Mouse (Mus musculus) neural tube, embryonic 14.5 days (tissue): ENCODE data around the gene Hist1h4f. TPM values are rescaled to one million over a fixed set of nuclear protein-coding genes. Genes with fewer than 3 reads are reported as not detected.
"Not testable (repeated sequence)": the region's sequence is repeated elsewhere in the genome, so short reads cannot be mapped to it uniquely, and the experiment has no call there.

Experiments
- ATAC-seq: fragments of 200-750 bp; cut with Nextera tagmentation; 2 replicates; pipeline ENCODE4 v1.8.0; 2017; ENCODE audit warnings: low read depth, mild to moderate bottlenecking, moderate TSS enrichment, moderate library complexity
- H3K27ac ChIP-seq: fragments of 300-500 bp; sonication (generic); 2 replicates; pipeline ENCODE4 v1.5.1; 2014; ENCODE audit warnings: low read depth, mild to moderate bottlenecking, control low read depth, low read length, moderate library complexity, mixed read lengths
- H3K27me3 ChIP-seq: fragments of 300-500 bp; sonication (generic); 2 replicates; pipeline ENCODE4 v1.6.1; 2014; ENCODE audit warnings: low read length; ENCODE audit not compliant: control insufficient read depth, insufficient read depth
- H3K36me3 ChIP-seq: fragments of 300-500 bp; sonication (generic); 2 replicates; pipeline ENCODE4 v1.6.1; 2014; ENCODE audit warnings: low read length, mixed read lengths; ENCODE audit not compliant: control insufficient read depth, insufficient read depth
- H3K4me1 ChIP-seq: fragments of 300-500 bp; sonication (generic); 2 replicates; pipeline ENCODE4 v1.6.1; 2014; ENCODE audit warnings: low read length; ENCODE audit not compliant: control insufficient read depth, insufficient read depth
- H3K4me2 ChIP-seq: fragments of 300-500 bp; sonication (generic); 2 replicates; pipeline ENCODE4 v1.6.1; 2014; ENCODE audit warnings: mild to moderate bottlenecking, low read depth, low read length, control low read depth
- H3K4me3 ChIP-seq: fragments of 300-500 bp; sonication (generic); 2 replicates; pipeline ENCODE4 v1.5.1; 2014; ENCODE audit warnings: low read depth, low read length, control low read depth, mixed read lengths
- H3K9ac ChIP-seq: fragments of 300-500 bp; sonication (generic); replicated peaks from 2 replicates; pipeline ENCODE4 v1.6.1; 2014; ENCODE audit warnings: low read depth, mild to moderate bottlenecking, control low read depth, low read length, mixed read lengths
- H3K9me3 ChIP-seq: fragments of 300-500 bp; sonication (generic); 2 replicates; pipeline ENCODE4 v1.6.1; 2016; ENCODE audit warnings: low read length; ENCODE audit not compliant: control insufficient read depth
- WGBS: fragments of 180-500 bp; shearing (Covaris S2); extraction: QIAGEN DNeasy Blood & Tissue Kit; methylation state at CpG from one replicate; pipeline ENCODE4 v1.1.7; 2014; 5-methylcytosine and 5-hydroxymethylcytosine counted together
- polyA plus RNA-seq: library from polyadenylated mRNA; unstranded; fragments of >200 nt; fragmentation: Nextera tagmentation; extraction: Ambion mirVana; gene quantifications from 2 replicates; pipeline ENCODE4 v1.2.1, GENCODE M21; 2014

The Hist1h4f gene
- polyA plus RNA-seq, 1 experiment from 2014 or later = not detected

DNA sequence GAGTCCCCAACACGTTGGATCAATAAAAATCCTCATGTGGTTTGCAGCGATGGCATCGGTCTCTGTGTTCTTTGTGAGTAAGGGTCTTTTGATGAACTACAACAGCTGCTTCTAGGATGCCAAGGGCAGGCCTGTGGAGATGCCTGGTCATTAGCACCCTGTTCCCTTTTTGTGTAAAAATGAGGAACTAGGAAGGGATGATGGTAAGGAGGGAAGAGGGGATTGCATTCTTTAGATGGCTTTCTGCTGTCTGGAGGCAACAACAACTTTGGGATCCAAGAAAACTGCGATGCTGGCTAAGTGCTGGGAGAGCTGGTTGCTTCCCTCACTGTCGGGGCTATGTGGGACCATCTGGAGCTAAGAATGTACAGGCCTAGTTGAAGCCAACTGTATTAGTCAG lies 13.2 kb downstream of the Hist1h4f start:
- no peak overlapping the region for H3K4me3 ChIP-seq
- H3K9me3 ChIP-seq = no peaks in the 10 kb centered on the region
- 72% methylated on average over 5 of the region's 5 CpGs for whole genome bisulfite sequencing
- H3K9ac ChIP-seq = no peak overlapping the region
- H3K27ac ChIP-seq = no peak overlapping the region
- no peak for ATAC-seq
- H3K36me3 ChIP-seq = no peaks in the 10 kb centered on the region
- peaks cover 12% of the 10 kb centered on the region for H3K4me1 ChIP-seq
- H3K27me3 ChIP-seq = no peaks in the 10 kb centered on the region
- H3K4me2 ChIP-seq = no peak overlapping the region

DNA sequence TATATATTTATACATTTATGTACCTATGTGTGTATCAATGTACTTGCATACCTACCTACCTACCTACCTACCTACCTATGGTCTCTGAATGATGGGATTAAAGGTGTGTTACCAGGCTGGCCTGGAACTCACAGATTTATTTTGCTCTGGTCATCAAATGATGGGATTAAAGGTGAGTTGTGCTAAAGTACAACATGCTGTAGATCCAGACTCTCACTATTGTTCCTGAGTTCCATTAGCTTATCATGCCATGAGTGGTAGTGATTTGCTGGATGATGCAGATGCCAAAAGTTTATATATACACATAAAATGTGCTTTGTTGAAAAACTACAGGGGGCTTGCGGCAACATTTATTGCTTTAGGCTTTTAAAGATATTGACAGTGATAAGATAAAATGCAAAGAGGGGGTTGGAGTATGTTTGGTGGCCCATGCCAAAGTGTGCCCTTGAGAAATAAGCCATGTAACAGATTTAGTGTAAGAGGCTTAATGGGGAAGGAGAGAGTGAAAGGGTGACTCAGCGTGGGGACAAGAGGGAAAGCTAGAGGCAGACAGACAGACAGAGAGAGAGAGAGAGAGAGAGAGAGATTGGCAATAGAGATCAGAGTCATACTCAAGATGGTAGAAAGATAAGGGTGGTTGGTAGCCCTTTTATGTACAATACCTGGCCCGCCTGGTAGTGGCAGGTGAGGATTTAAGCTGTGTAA lies 14.3 kb downstream of the Hist1h4f start:
- H3K27me3 ChIP-seq = no peaks in the 10 kb centered on the region
- 84% methylated on average over 3 of the region's 3 CpGs for WGBS
- no peaks in the 10 kb centered on the region for H3K36me3 ChIP-seq
- ATAC-seq = no peak
- no peaks in the 10 kb centered on the region for H3K9me3 ChIP-seq
- H3K4me2 ChIP-seq = no peak overlapping the region
- H3K9ac ChIP-seq = no peak overlapping the region
- no peak overlapping the region for H3K27ac ChIP-seq
- no peak overlapping the region for H3K4me3 ChIP-seq
- peaks cover 23% of the 10 kb centered on the region for H3K4me1 ChIP-seq

DNA sequence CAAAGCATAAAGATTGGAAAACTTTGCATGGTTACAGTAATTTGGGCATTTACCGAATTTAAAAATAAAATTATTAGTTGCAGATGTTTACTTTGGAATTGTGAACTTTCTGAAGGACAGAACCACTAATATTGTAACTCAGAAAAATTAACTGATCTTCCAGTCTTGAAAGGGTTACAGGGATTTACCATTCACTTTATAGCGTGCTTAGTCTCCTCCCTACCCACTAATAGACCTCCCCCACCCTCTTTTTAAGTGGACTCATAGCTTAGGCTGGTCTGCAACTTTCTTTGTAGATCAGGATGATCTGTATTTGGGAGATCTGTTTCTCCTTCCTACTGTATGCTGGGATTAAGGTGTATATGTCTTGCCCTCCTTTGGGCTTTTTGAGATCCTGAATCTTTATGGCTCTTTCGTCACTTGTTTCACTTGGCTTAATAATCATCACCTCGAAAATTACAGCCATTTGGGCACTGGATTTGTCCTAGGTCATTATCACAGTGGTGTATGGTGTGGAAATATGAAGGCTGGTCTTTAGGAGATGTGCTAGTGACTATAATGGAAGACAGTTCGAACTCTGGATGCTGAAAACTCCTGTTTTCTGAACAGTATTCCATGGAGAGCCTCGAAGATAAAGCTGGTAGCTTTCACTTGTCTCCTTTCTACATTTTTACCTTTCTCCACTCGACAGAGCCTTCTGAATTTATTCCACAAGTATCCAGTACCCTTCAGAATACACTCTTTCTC lies 15.2 kb downstream of the Hist1h4f start:
- no peak for ATAC-seq
- H3K9ac ChIP-seq = no peak overlapping the region
- no peaks in the 10 kb centered on the region for H3K27me3 ChIP-seq
- H3K4me2 ChIP-seq = peak overlapping the region; percentile 70
- H3K27ac ChIP-seq = no peak overlapping the region
- peaks cover 27% of the 10 kb centered on the region for H3K4me1 ChIP-seq
- H3K4me3 ChIP-seq = peak overlapping the region; percentile 40
- WGBS = 20% methylated on average over 7 of the region's 7 CpGs
- H3K36me3 ChIP-seq = no peaks in the 10 kb centered on the region
- H3K9me3 ChIP-seq = no peaks in the 10 kb centered on the region

DNA sequence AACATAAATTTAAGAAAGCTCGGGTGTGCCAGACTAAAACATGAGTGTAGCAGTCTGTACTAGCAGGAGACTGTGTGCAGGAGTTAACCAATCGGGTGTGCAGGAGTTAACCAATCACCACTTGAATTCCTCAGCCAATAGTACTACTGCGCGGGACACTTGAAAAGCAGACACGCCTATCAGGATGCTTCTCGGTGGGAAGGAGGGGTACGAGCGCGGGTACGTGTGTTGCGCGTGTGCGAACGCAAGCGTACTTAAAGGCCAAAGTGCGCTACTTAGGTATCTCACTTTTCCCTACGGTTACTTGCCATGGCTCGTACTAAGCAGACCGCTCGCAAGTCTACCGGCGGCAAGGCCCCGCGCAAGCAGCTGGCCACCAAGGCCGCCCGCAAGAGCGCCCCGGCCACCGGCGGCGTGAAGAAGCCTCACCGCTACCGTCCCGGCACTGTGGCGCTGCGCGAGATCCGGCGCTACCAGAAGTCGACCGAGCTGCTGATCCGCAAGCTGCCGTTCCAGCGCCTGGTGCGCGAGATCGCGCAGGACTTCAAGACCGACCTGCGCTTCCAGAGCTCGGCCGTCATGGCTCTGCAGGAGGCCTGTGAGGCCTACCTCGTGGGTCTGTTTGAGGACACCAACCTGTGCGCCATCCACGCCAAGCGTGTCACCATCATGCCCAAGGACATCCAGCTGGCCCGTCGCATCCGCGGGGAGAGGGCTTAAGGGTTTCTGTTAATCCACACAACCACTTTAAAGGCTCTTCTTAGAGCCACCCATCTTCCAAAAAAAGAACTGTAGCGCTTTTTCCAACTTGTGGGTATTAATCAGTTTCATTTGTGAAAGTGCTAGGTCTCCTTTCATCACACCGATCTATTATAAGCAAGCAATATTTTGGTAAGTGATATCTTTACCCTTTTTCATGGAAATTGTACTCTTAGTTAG lies 16.0 kb downstream of the Hist1h4f start, which contains the start of gene Hist1h3g:
TSS of gene Hist1h3g (plus strand) at position 286 of the 939 bp plus-strand sequence.
- Histone ChIP-seq H3K4me1 (peaks cover 27% of the 10 kb centered on the region), H3K4me2 (peak within 1 kb of the TSS; percentile 70), H3K27ac (peak within 1 kb of the TSS; percentile 39), H3K4me3 (peak within 1 kb of the TSS; percentile 40)
- peak; percentile 90 for ATAC-seq
- not testable (repeated sequence) for H3K9me3 ChIP-seq, H3K27me3 ChIP-seq, H3K36me3 ChIP-seq, H3K9ac ChIP-seq
- WGBS = under 1% methylated on average over 32 of the region's 62 CpGs

DNA sequence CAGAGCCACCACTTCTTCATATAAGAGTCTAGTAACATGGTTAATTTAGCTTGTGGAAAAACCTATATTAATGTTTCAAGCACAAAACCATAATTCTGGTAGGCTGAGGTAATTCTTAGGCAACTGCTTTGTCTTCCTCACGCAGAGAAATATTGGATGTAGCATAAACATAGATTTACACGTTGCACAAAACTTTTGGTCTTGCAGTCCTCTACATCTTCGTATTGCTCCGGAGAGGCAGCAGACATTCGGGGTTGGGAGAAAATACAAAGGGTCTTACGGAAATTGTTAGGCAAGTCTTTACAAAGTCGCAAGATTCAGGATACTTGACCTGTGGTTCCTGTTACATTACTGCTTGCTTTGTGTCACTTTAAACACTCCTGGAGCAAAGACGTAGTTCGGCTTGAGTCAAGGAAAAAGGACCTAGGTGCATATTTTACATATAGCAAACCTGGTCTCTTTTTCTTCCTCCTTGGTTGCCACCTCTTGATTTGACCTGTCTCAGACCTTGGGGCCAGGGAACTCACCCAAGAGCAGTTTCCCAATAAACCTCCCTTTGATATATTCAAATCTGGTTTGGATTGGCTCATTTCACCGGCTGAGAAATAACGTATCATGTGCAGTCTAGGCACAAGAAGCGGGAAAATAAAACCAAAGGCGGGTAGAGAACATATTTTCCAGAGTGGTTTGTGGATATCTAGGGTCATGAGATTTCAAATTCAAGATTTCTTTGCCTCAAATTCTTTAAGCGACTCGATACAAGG lies 16.9 kb downstream of the Hist1h4f start:
- H3K36me3 ChIP-seq = no peaks in the 10 kb centered on the region
- no peak overlapping the region; the same call in 1 of the 2 replicates for H3K9ac ChIP-seq
- peak overlapping the region; percentile 70 for H3K4me2 ChIP-seq
- no peaks in the 10 kb centered on the region for H3K27me3 ChIP-seq
- peaks cover 31% of the 10 kb centered on the region for H3K4me1 ChIP-seq
- H3K27ac ChIP-seq = peak overlapping the region; percentile 39
- WGBS = under 1% methylated on average over 15 of the region's 15 CpGs
- no peaks in the 10 kb centered on the region for H3K9me3 ChIP-seq
- ATAC-seq = no peak
- peak overlapping the region; percentile 40 for H3K4me3 ChIP-seq

DNA sequence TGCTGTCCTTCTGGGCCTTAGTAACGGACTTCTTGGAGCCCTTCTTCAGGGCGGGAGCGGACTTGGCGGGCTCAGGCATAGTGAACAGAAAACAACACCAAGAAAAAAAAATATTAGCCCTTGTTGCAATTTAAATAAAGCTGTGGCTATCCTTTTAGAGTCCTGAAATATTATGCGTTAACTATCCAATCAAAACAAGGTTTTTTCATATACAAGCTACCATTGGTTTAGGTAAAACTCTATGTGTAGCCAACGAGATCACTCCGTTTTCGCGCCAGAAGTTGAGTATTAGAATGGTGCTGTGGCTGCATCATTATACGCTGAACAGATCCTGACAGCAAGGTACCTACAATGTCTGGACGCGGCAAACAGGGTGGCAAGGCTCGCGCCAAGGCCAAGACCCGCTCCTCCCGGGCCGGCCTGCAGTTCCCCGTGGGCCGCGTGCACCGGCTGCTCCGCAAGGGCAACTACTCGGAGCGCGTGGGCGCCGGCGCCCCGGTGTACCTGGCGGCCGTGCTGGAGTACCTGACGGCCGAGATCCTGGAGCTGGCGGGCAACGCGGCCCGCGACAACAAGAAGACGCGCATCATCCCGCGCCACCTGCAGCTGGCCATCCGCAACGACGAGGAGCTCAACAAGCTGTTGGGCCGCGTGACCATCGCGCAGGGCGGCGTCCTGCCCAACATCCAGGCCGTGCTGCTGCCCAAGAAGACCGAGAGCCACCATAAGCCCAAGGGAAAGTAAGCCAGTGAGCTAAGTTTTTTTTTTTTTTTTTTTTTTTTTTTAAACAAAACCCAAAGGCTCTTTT lies 17.7 kb downstream of the Hist1h4f start, which contains the start of gene Hist1h2af:
TSS of gene Hist1h2af (plus strand) at position 347 of the 808 bp plus-strand sequence.
- H3K9me3 ChIP-seq, H3K36me3 ChIP-seq, H3K27me3 ChIP-seq, H3K9ac ChIP-seq: not testable (repeated sequence)
- Histone ChIP-seq H3K27ac (peak within 1 kb of the TSS; percentile 70), H3K4me3 (peak within 1 kb of the TSS; percentile 40), H3K4me2 (peak within 1 kb of the TSS; percentile 70), H3K4me1 (peaks cover 31% of the 10 kb centered on the region)
- ATAC-seq = peak; percentile 32; the same call in 1 of the 2 replicates
- WGBS = 1% methylated on average over 22 of the region's 53 CpGs

DNA sequence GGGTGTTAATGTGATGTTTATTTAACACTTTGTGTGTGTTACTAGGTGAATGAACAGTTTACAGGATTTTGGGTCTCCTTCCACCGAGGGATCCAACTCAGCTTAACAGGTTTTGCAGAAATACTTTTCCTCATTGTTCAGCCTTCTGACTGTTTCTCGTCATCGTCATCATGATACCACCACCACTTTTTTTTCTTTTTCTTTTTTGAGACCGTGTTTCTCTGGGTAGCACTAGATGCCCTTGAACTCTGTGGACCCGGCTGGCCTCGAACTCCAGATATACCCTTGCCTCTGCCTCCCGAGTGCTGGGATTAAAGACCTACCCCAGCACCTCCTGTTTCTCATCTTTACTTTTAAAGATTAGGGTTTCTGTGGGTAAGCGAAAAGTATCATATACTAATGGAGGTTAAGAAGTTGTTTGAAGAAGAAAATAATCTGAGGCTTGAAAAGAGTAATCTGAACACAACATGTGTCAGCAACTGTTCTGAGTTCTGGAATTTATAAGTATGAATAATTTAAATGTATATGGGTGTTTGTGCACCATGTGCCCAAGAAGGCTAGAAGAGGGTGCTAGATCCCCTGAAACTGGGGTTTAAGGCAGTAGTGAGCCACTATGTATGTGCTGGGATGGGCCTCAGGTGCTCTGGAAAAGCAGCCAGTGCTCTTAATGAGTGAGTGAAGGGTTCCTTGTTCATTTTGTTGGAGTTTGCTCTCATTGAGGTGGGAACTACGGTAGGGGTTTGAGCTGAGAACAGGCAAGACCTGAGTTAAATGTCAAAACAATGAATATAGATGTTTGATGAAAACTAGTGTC lies 19.0 kb downstream of the Hist1h4f start:
- Histone ChIP-seq H3K4me2 (peak overlapping the region; percentile 70), H3K9me3 (no peaks in the 10 kb centered on the region), H3K4me1 (peaks cover 31% of the 10 kb centered on the region), H3K9ac (peak overlapping the region; percentile 64; the same call in 1 of the 2 replicates), H3K27ac (peak overlapping the region; percentile 96; the same call in 1 of the 2 replicates), H3K27me3 (no peaks in the 10 kb centered on the region), H3K4me3 (peak overlapping the region; percentile 42), H3K36me3 (no peaks in the 10 kb centered on the region)
- ATAC-seq = no peak
- 27% methylated on average over 9 of the region's 9 CpGs for WGBS
